Mouse (Mus musculus) intestine, postnatal 0 days (tissue): ENCODE results near the gene Kmt2b. TPM values are rescaled to one million over a fixed set of nuclear protein-coding genes. Genes with fewer than 3 reads are reported as not detected.

Experiments
- ATAC-seq: fragments of 200-750 bp; cut with Nextera tagmentation; 2 replicates; pipeline ENCODE4 v1.8.0; 2017; ENCODE audit warnings: mild to moderate bottlenecking, moderate TSS enrichment, moderate library complexity
- H3K27ac ChIP-seq: fragments of 300-500 bp; sonication (generic); 2 replicates; pipeline ENCODE4 v1.5.1; 2014; ENCODE audit warnings: mild to moderate bottlenecking, low read depth, low read length, moderate library complexity
- H3K27me3 ChIP-seq: fragments of 300-500 bp; sonication (generic); replicated peaks from 2 replicates; pipeline ENCODE4 v1.6.1; 2014; ENCODE audit warnings: low read length, mixed read lengths; ENCODE audit not compliant: control insufficient read depth, insufficient read depth
- H3K36me3 ChIP-seq: fragments of 300-500 bp; sonication (generic); 2 replicates; pipeline ENCODE4 v1.6.1; 2014; ENCODE audit warnings: mild to moderate bottlenecking, moderate library complexity; ENCODE audit not compliant: control insufficient read depth, insufficient read depth
- H3K4me1 ChIP-seq: fragments of 300-500 bp; sonication (generic); replicated peaks from 2 replicates; pipeline ENCODE4 v1.6.1; 2014; ENCODE audit warnings: antibody characterized with exemption, low read length, mixed read lengths; ENCODE audit not compliant: control insufficient read depth, insufficient read depth
- H3K4me2 ChIP-seq: fragments of 300-500 bp; sonication (generic); replicated peaks from 2 replicates; pipeline ENCODE4 v1.6.1; 2014; ENCODE audit warnings: low read depth, mild to moderate bottlenecking, moderate library complexity
- H3K4me3 ChIP-seq: fragments of 300-500 bp; sonication (generic); 2 replicates; pipeline ENCODE4 v1.5.1; 2014; ENCODE audit warnings: low read depth, low read length
- H3K9ac ChIP-seq: fragments of 300-500 bp; sonication (generic); 2 replicates; pipeline ENCODE4 v1.6.1; 2014; ENCODE audit warnings: mild to moderate bottlenecking, low read depth, low read length
- H3K9me3 ChIP-seq: fragments of 300-500 bp; sonication (generic); 2 replicates; pipeline ENCODE4 v1.6.1; 2016; ENCODE audit warnings: mixed run types; ENCODE audit not compliant: control insufficient read depth
- CTCF ChIP-seq: sonication (generic); IDR thresholded peaks from 2 replicates; pipeline ENCODE4 v1.5.1; 2016; ENCODE audit warnings: low read depth, mild to moderate bottlenecking, control low read depth, antibody characterized with exemption, moderate library complexity
- WGBS: fragments of 180-500 bp; shearing (Covaris S2); extraction: QIAGEN DNeasy Blood & Tissue Kit; methylation state at CpG from one replicate; pipeline ENCODE4 v1.1.7; 2014; 5-methylcytosine and 5-hydroxymethylcytosine counted together
- polyA plus RNA-seq: library from polyadenylated mRNA; unstranded; fragments of >200 nt; fragmentation: Nextera tagmentation; extraction: Ambion mirVana; gene quantifications from 2 replicates; pipeline ENCODE4 v1.2.1, GENCODE M21; 2015

Kmt2b gene
- polyA plus RNA-seq, 1 experiment from 2014 or later = 5.6 TPM

DNA sequence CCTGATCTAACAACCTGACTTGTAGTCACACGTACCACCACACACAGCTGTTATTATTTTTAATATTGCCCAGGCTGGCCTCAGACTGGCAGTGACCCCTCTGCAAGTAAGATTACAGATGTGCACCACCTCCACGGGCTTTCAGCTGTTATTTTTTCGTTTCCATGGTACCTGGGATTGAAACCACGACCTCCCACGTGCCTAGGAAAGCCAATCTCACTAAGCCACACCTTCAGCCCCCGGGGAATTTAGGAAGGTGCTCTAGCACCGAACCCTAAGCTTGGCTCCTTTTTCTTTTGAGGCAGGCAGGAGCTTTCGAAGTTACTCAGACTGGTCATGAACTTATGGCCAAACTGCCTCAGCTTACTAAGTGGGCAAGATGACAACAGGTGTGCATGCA lies 15.9 kb upstream of the Kmt2b start:
- Histone ChIP-seq H3K9ac (no peak overlapping the region), H3K27ac (no peak overlapping the region), H3K4me1 (no peaks in the 10 kb centered on the region), H3K9me3 (no peaks in the 10 kb centered on the region), H3K4me3 (no peak overlapping the region), H3K27me3 (no peaks in the 10 kb centered on the region), H3K4me2 (no peak overlapping the region), H3K36me3 (no peaks in the 10 kb centered on the region)
- no peak for ATAC-seq
- 58% methylated on average over 8 of the region's 8 CpGs for WGBS
- no peak for TF ChIP-seq CTCF

DNA sequence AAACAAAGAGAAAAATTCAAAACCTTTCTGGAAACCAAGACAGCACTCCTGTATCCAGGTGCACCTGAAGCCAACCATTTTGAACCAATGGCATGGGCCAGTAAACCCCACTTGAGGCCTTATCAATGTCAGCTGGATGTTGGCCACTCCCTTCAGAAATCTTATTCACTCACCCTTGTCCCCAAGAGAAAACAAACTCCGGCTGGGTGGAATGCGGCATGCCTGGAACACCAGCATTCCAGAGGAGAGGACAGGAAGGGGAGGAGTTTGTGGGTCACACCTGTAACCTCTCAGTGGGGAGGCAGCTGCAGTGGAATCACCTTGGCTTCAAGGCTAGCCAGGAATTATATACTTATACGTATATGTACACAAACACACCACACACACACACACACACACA lies 14.1 kb upstream of the Kmt2b start:
- H3K27me3 ChIP-seq = no peaks in the 10 kb centered on the region
- no peak overlapping the region for H3K4me3 ChIP-seq
- WGBS = 10% methylated on average over 3 of the region's 3 CpGs
- no peaks in the 10 kb centered on the region for H3K36me3 ChIP-seq
- no peaks in the 10 kb centered on the region for H3K4me1 ChIP-seq
- ATAC-seq = peak; percentile 74
- no peak overlapping the region for H3K9ac ChIP-seq
- H3K27ac ChIP-seq = 0 out of 2 replicates have a peak overlapping the region, but pooled peaks have one; percentile 28
- H3K9me3 ChIP-seq = no peaks in the 10 kb centered on the region
- no peak overlapping the region for H3K4me2 ChIP-seq
- no peak for TF ChIP-seq CTCF

DNA sequence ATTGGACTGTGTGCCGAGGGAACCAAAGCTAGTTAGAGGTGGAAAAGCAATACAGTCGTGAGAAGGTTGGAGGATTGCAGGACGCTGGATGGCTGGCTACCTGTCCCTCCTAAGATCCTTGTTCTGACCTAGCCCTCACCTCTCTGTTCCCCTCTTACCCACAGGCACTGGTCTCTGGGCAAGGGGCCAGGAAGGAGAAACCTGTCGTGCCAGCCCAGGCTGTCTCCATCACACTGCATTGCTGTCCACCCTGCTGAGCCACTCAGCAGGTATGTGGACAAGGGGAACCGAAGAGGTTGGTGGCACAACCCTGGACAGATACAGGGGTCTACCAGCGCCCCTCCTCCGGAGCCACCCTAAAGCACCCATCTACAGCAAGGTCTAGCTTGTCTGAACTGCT lies 12.1 kb upstream of the Kmt2b start:
- no peaks in the 10 kb centered on the region for H3K36me3 ChIP-seq
- no peak overlapping the region for H3K4me3 ChIP-seq
- no peak for ATAC-seq
- no peaks in the 10 kb centered on the region for H3K27me3 ChIP-seq
- H3K9ac ChIP-seq = no peak overlapping the region
- no peak for TF ChIP-seq CTCF
- no peak overlapping the region; the same call in 1 of the 2 replicates for H3K27ac ChIP-seq
- H3K4me1 ChIP-seq = no peaks in the 10 kb centered on the region
- WGBS = 63% methylated on average over 7 of the region's 7 CpGs
- H3K9me3 ChIP-seq = no peaks in the 10 kb centered on the region
- H3K4me2 ChIP-seq = peak overlapping the region; percentile 44; the same call in 1 of the 2 replicates

DNA sequence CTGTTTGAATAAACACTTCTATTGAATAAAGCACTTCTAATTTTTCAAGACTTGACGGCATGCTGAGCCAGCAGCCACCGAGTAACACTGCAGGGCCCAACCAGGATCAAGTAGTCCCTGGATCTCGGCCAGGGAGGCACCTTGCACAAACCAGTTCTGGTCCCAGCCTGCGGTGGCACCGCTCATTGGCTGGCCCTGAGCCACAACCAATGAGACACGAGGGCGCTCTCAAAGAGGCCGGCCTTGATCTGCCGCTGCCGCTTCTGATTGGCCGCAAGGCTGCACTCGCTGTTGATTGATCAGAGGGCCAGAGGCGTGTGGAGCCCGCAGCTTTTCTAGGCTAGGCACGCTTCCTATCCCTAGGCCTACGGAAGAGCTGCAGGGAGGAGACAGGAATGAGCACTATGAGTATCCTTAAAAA lies 11.4 kb upstream of the Kmt2b start:
- Histone ChIP-seq H3K4me2 (peak overlapping the region; percentile 44), H3K4me3 (no peak overlapping the region), H3K4me1 (no peaks in the 10 kb centered on the region), H3K9me3 (no peaks in the 10 kb centered on the region), H3K27ac (no peak overlapping the region; the same call in 1 of the 2 replicates), H3K36me3 (no peaks in the 10 kb centered on the region), H3K9ac (no peak overlapping the region), H3K27me3 (no peaks in the 10 kb centered on the region)
- WGBS = 1% methylated on average over 16 of the region's 16 CpGs
- peak; percentile 93 for ATAC-seq
- no peak for TF ChIP-seq CTCF

DNA sequence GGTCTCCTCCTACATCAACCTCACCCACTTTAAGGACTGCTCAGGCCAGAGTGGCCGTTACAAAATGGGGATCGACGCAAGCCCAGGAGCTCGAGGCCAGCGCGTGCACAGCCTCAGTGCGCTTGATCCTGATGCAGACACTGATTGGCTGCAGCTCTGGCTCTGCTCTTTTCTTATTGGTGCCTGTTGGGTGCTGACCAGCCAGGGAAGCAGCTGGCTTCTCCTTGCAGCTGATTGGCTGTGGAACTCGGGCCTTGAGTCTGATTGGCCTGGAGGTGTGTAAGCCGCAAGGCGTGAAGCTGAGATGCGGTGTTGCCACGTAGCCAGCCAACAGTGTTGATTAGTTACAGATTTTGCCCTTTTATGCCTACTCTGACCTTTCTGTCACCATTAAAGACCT lies 10.3 kb upstream of the Kmt2b start, which contains the start of gene Zbtb32:
TSS of gene Zbtb32 (minus strand) at position 124 of the 400 bp plus-strand sequence.
- Histone ChIP-seq H3K27ac (no peak within 1 kb of the TSS), H3K9ac (no peak within 1 kb of the TSS), H3K36me3 (no peaks in the 10 kb centered on the region), H3K27me3 (no peaks in the 10 kb centered on the region), H3K4me2 (peak within 1 kb of the TSS; percentile 44), H3K4me3 (no peak within 1 kb of the TSS), H3K4me1 (no peaks in the 10 kb centered on the region), H3K9me3 (no peaks in the 10 kb centered on the region)
- WGBS = 95% methylated on average over 12 of the region's 12 CpGs
- ATAC-seq = no peak
- no peak for TF ChIP-seq CTCF

DNA sequence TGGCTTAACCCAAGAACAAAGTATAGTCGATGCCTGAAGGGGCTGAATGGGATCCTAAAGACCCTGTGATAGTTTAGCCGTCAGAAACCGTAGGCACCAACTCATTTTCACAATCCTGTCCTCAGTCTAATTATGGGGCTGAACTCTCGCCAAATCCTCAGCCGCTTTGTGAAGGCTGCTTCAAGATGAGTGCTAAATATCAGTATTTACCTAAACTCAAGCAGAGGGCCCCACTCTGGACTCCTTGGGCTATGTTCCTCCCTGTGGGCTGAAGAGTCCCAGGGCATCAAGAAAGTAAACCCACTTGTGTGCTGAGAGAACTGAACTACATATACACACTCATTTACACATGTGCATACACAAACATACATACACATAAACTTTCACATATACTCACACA lies 8.3 kb upstream of the Kmt2b start:
- no peak for ATAC-seq
- Histone ChIP-seq H3K9me3 (no peaks in the 10 kb centered on the region), H3K9ac (no peak overlapping the region), H3K4me1 (no peaks in the 10 kb centered on the region), H3K27ac (no peak overlapping the region), H3K4me2 (no peak overlapping the region), H3K36me3 (no peaks in the 10 kb centered on the region), H3K27me3 (no peaks in the 10 kb centered on the region), H3K4me3 (no peak overlapping the region)
- TF ChIP-seq CTCF = no peak
- 79% methylated on average over 5 of the region's 5 CpGs for WGBS

DNA sequence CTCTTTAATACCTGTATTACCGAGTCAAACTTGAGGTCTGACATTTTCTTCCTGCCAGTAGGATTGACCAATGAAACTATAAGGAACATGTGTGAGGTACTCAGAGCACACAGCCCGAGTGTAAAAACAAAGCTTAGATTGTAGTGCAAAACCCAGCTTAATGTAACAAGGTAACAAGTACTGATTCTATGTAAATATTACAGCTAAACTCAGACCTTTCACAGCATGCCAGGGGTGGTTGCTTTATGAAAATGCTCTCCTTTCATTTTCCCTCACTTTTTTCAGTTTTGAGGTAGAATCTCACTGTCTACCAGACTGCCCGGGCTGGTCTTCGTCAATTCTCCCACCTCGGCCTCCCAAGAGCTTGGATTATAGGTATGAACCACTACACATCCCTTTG lies 7.6 kb upstream of the Kmt2b start:
- H3K9me3 ChIP-seq = no peaks in the 10 kb centered on the region
- TF ChIP-seq CTCF = no peak
- no peak overlapping the region for H3K27ac ChIP-seq
- ATAC-seq = no peak
- no peak overlapping the region for H3K4me3 ChIP-seq
- H3K27me3 ChIP-seq = no peaks in the 10 kb centered on the region
- H3K9ac ChIP-seq = no peak overlapping the region
- 77% methylated on average over 5 of the region's 5 CpGs for WGBS
- no peak overlapping the region for H3K4me2 ChIP-seq
- no peaks in the 10 kb centered on the region for H3K4me1 ChIP-seq
- no peaks in the 10 kb centered on the region for H3K36me3 ChIP-seq
